Mouse (Mus musculus) testis, adult 2 months (tissue): ENCODE measurements around the gene Uncx. TPM values are rescaled to one million over a fixed set of nuclear protein-coding genes. Genes with fewer than 3 reads are reported as not detected.

Source experiments
- H3K27ac ChIP-seq: fragments of 200-500 bp; 2 replicates; pipeline ENCODE4 v1.5.1; 2012; ENCODE audit warnings: low read depth, low read length; ENCODE audit not compliant: control insufficient read depth, insufficient read depth
- H3K27me3 ChIP-seq: fragments of 200-500 bp; 2 replicates; pipeline ENCODE4 v1.6.1; 2012; ENCODE audit warnings: mild to moderate bottlenecking, low read length, moderate library complexity; ENCODE audit not compliant: control insufficient read depth, insufficient read depth
- H3K36me3 ChIP-seq: fragments of 200-500 bp; 2 replicates; pipeline ENCODE4 v1.6.1; 2012; ENCODE audit warnings: mild to moderate bottlenecking, low read length; ENCODE audit not compliant: control insufficient read depth, insufficient read depth
- H3K4me1 ChIP-seq: fragments of 200-500 bp; 2 replicates; pipeline ENCODE4 v1.6.1; 2012; ENCODE audit warnings: low read length; ENCODE audit not compliant: control insufficient read depth, insufficient read depth
- H3K4me3 ChIP-seq: fragments of 200-500 bp; 2 replicates; pipeline ENCODE4 v1.5.1; 2012; ENCODE audit warnings: low read depth, mild to moderate bottlenecking, low read length, moderate library complexity, mixed read lengths; ENCODE audit not compliant: control insufficient read depth
- CTCF ChIP-seq: fragments of 200-500 bp; IDR thresholded peaks from 2 replicates; pipeline ENCODE4 v1.5.1; 2012; ENCODE audit warnings: low read depth, mild to moderate bottlenecking, inconsistent platforms, low read length, moderate library complexity; ENCODE audit not compliant: control insufficient read depth, insufficient read depth, insufficient replicate concordance
- POLR2A ChIP-seq: fragments of 200-500 bp; IDR thresholded peaks from 2 replicates; pipeline ENCODE4 v1.6.1; 2012; ENCODE audit warnings: low read depth, mild to moderate bottlenecking, inconsistent platforms, low read length, moderate library complexity; ENCODE audit not compliant: control insufficient read depth
- polyA plus RNA-seq: library from polyadenylated mRNA; depleted of rRNA; stranded (reverse); fragments of >200 nt; gene quantifications from 2 replicates; pipeline ENCODE4 v1.2.3, GENCODE M21; 2012; rRNA removed

Uncx gene
- polyA plus RNA-seq, result not detected in 2 replicates

- H3K27me3 ChIP-seq, result peaks cover 18% of the 10 kb centered on the region
- no peak within 1 kb of the TSS for H3K4me3 ChIP-seq
- H3K4me1 ChIP-seq, result peaks cover 18% of the 10 kb centered on the region
- TF ChIP-seq POLR2A, result no peak
- TF ChIP-seq CTCF, result no peak
- H3K27ac ChIP-seq, result no peak within 1 kb of the TSS
- H3K36me3 ChIP-seq, result no peaks in the 10 kb centered on the region
Measured at GRCm38 (mm10) chr5:139543214-139543613, at the start of gene Uncx. TSS of gene Uncx (plus strand) at chr5:139543494.

GRCm38 (mm10) chr5:139493690-139494089 is 49.6 kb upstream of the Uncx start:
- Histone ChIP-seq H3K4me3 (no peak overlapping the region), H3K36me3 (no peaks in the 10 kb centered on the region), H3K27me3 (no peaks in the 10 kb centered on the region), H3K4me1 (no peaks in the 10 kb centered on the region; the same call in 1 of the 2 replicates), H3K27ac (no peak overlapping the region)
- TF ChIP-seq CTCF (no peak), POLR2A (no peak)

- Histone ChIP-seq H3K27me3 (no peaks in the 10 kb centered on the region), H3K27ac (no peak overlapping the region), H3K4me1 (no peaks in the 10 kb centered on the region; the same call in 1 of the 2 replicates), H3K4me3 (no peak overlapping the region), H3K36me3 (no peaks in the 10 kb centered on the region)
- TF ChIP-seq CTCF (no peak), POLR2A (no peak)
Measured at GRCm38 (mm10) chr5:139495019-139495669, 48.1 kb upstream of the Uncx start.

GRCm38 (mm10) chr5:139496939-139497338 is 46.4 kb upstream of the Uncx start:
- Histone ChIP-seq H3K27me3 (no peaks in the 10 kb centered on the region), H3K4me1 (no peaks in the 10 kb centered on the region; the same call in 1 of the 2 replicates), H3K27ac (no peak overlapping the region), H3K4me3 (no peak overlapping the region), H3K36me3 (no peaks in the 10 kb centered on the region)
- TF ChIP-seq CTCF (peak; percentile 57; the same call in 1 of the 2 replicates), POLR2A (no peak)

- Histone ChIP-seq H3K4me1 (no peaks in the 10 kb centered on the region; the same call in 1 of the 2 replicates), H3K27me3 (no peaks in the 10 kb centered on the region)
Measured at GRCm38 (mm10) chr5:139498791-139499190, 44.5 kb upstream of the Uncx start.

GRCm38 (mm10) chr5:139502281-139502680 is 41.0 kb upstream of the Uncx start:
- no peak overlapping the region for H3K27ac ChIP-seq
- no peak overlapping the region for H3K4me3 ChIP-seq
- no peaks in the 10 kb centered on the region for H3K4me1 ChIP-seq
- no peaks in the 10 kb centered on the region for H3K36me3 ChIP-seq
- no peak for TF ChIP-seq CTCF
- no peak for TF ChIP-seq POLR2A
- no peaks in the 10 kb centered on the region for H3K27me3 ChIP-seq

More at GRCm38 (mm10) chr5:139498791-139499190, 44.5 kb upstream of the Uncx start:
- no peak overlapping the region for H3K4me3 ChIP-seq
- no peaks in the 10 kb centered on the region for H3K36me3 ChIP-seq
- H3K27ac ChIP-seq, result no peak overlapping the region
- TF ChIP-seq POLR2A (no peak), CTCF (no peak)

- TF ChIP-seq CTCF (peak; percentile 93; the same call in 1 of the 2 replicates), POLR2A (no peak)
- no peaks in the 10 kb centered on the region for H3K4me1 ChIP-seq
Measured at GRCm38 (mm10) chr5:139505073-139505606, 38.2 kb upstream of the Uncx start.

GRCm38 (mm10) chr5:139506207-139506606 is 37.1 kb upstream of the Uncx start:
- no peaks in the 10 kb centered on the region for H3K27me3 ChIP-seq
- TF ChIP-seq POLR2A (no peak), CTCF (no peak)
- no peak overlapping the region for H3K27ac ChIP-seq
- H3K36me3 ChIP-seq, result no peaks in the 10 kb centered on the region
- peaks cover 3% of the 10 kb centered on the region for H3K4me1 ChIP-seq
- H3K4me3 ChIP-seq, result no peak overlapping the region

More at GRCm38 (mm10) chr5:139505073-139505606, 38.2 kb upstream of the Uncx start:
- Histone ChIP-seq H3K27me3 (no peaks in the 10 kb centered on the region), H3K4me3 (no peak overlapping the region), H3K27ac (no peak overlapping the region), H3K36me3 (no peaks in the 10 kb centered on the region)
